Mouse (Mus musculus) naive thymus-derived CD4-positive, alpha-beta T cell, adult 5 months (primary cell): ENCODE data around the gene Fbxw20. TPM values are rescaled to one million over a fixed set of nuclear protein-coding genes. Genes with fewer than 3 reads are reported as not detected.

ENCODE experiments used
- polyA plus RNA-seq: library from polyadenylated mRNA; unstranded; fragments of 100-300 nt; shearing (Covaris generic); gene quantifications from one replicate; pipeline ENCODE4 v1.2.1, GENCODE M21; 2017

Fbxw20 gene
- not detected for polyA plus RNA-seq

DNA sequence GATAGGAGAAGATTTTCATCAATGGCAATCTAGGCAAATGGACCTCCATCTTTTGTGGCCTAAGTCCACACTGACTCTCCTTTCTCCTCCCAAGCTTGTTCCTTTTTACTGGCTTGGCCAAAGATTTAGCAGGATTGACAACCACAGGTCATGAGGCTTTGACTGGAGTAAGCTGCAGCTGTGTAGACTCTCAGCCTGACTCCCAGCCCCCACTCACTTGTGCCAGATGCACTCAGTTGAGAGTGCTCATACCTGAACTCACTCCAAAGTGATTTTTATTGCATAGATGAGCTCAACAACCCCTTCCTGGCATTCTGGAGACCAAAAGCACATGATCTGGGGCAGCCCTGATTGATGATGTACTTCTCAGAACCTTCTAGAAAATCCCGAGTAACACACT, at the start of gene Fbxw20:
Gene Fbxw20, minus strand, starts transcription at position 101 of the 400 bp plus-strand sequence.

DNA sequence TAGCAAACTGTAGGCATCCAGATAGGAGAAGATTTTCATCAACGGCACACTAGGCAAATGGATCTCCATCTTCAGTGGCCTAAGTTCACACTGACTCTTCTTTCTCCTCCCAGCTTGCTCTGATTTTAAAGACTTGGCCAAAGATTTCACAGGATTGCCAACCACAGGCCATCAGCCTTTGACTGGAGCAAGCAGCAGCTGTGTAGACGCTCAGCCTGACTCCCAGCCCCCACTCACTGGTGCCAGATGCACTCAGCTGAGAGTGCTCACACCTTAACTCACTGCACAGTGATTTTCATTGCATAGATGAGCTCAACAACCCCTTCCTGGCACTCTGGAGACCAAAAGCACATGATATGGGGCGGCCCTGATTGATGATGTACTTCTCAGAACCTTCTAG, 38.7 kb downstream of the Fbxw20 start, which contains the start of gene Fbxw13:
Gene Fbxw13, minus strand, starts transcription at position 101 of the 400 bp plus-strand sequence.

Other genes starting within 250 kb of the Fbxw20 start
- gene Ucn2, start 248.7 kb downstream of the Fbxw20 start, polyA plus RNA-seq = not detected
- gene Pfkfb4, start 243.0 kb downstream of the Fbxw20 start, polyA plus RNA-seq = 9.0 TPM
- gene Shisa5, start 196.2 kb downstream of the Fbxw20 start, polyA plus RNA-seq = 3,039 TPM
- 56.7 TPM for gene Trex1, start 175.0 kb downstream of the Fbxw20 start, polyA plus RNA-seq
- gene Atrip, start 160.6 kb downstream of the Fbxw20 start, polyA plus RNA-seq = 20.9 TPM
- gene Ccdc51, start 152.3 kb downstream of the Fbxw20 start, polyA plus RNA-seq = 7.0 TPM
- 407 TPM for gene Tma7, start 152.2 kb downstream of the Fbxw20 start, polyA plus RNA-seq
- 1.4 TPM for gene Plxnb1, start 139.4 kb downstream of the Fbxw20 start, polyA plus RNA-seq
- not detected for gene Fbxw21, start 72.7 kb downstream of the Fbxw20 start, polyA plus RNA-seq
- gene Fbxw13, start 38.8 kb downstream of the Fbxw20 start, polyA plus RNA-seq = not detected
- gene Fbxw14, start 52.9 kb upstream of the Fbxw20 start, polyA plus RNA-seq = not detected
- not detected for gene Fbxw28, start 104.9 kb upstream of the Fbxw20 start, polyA plus RNA-seq
- gene Fbxw22, start 169.5 kb upstream of the Fbxw20 start, polyA plus RNA-seq = not detected
- gene Fbxw16, start 214.4 kb upstream of the Fbxw20 start, polyA plus RNA-seq = not detected